Mouse (Mus musculus) lung, embryonic 16.5 days (tissue): ENCODE data around the gene Tti1. TPM values are rescaled to one million over a fixed set of nuclear protein-coding genes. Genes with fewer than 3 reads are reported as not detected.
A peak's percentile ranks its signal among the peaks of the same experiment; 100 is the strongest.

ENCODE experiments used
- ATAC-seq: fragments of 200-750 bp; cut with Nextera tagmentation; 2 replicates; pipeline ENCODE4 v1.8.0; 2017; ENCODE audit warnings: low read depth, mild to moderate bottlenecking, moderate library complexity
- H3K27ac ChIP-seq: fragments of 300-500 bp; sonication (generic); 2 replicates; pipeline ENCODE4 v1.5.1; 2014; ENCODE audit warnings: mild to moderate bottlenecking, control low read depth, low read length
- H3K27me3 ChIP-seq: fragments of 300-500 bp; sonication (generic); 2 replicates; pipeline ENCODE4 v1.6.1; 2014; ENCODE audit warnings: low read depth, low read length, mixed read lengths; ENCODE audit not compliant: control insufficient read depth, insufficient read depth
- H3K36me3 ChIP-seq: fragments of 300-500 bp; sonication (generic); 2 replicates; pipeline ENCODE4 v1.6.1; 2014; ENCODE audit warnings: low read length; ENCODE audit not compliant: control insufficient read depth, insufficient read depth
- H3K4me1 ChIP-seq: fragments of 300-500 bp; sonication (generic); replicated peaks from 2 replicates; pipeline ENCODE4 v1.6.1; 2014; ENCODE audit warnings: low read length, mixed read lengths; ENCODE audit not compliant: control insufficient read depth, insufficient read depth
- H3K4me2 ChIP-seq: fragments of 300-500 bp; sonication (generic); 2 replicates; pipeline ENCODE4 v1.6.1; 2014; ENCODE audit warnings: low read depth, low read length, control low read depth
- H3K4me3 ChIP-seq: fragments of 300-500 bp; sonication (generic); 2 replicates; pipeline ENCODE4 v1.5.1; 2014; ENCODE audit warnings: mild to moderate bottlenecking, low read length, control low read depth
- H3K9ac ChIP-seq: fragments of 300-500 bp; sonication (generic); 2 replicates; pipeline ENCODE4 v1.6.1; 2014; ENCODE audit warnings: low read length, control low read depth
- H3K9me3 ChIP-seq: fragments of 300-500 bp; sonication (generic); 2 replicates; pipeline ENCODE4 v1.6.1; 2016; ENCODE audit warnings: low read length; ENCODE audit not compliant: control insufficient read depth
- WGBS: fragments of 180-500 bp; shearing (Covaris S2); extraction: QIAGEN DNeasy Blood & Tissue Kit; methylation state at CpG from one replicate; pipeline ENCODE4 v1.1.7; 2014; 5-methylcytosine and 5-hydroxymethylcytosine counted together
- polyA plus RNA-seq: library from polyadenylated mRNA; unstranded; fragments of >200 nt; fragmentation: Nextera tagmentation; extraction: Ambion mirVana; gene quantifications from 2 replicates; pipeline ENCODE4 v1.2.1, GENCODE M21; 2015

Gene Tti1
- polyA plus RNA-seq, 1 experiment from 2014 or later = 25.7 TPM

DNA sequence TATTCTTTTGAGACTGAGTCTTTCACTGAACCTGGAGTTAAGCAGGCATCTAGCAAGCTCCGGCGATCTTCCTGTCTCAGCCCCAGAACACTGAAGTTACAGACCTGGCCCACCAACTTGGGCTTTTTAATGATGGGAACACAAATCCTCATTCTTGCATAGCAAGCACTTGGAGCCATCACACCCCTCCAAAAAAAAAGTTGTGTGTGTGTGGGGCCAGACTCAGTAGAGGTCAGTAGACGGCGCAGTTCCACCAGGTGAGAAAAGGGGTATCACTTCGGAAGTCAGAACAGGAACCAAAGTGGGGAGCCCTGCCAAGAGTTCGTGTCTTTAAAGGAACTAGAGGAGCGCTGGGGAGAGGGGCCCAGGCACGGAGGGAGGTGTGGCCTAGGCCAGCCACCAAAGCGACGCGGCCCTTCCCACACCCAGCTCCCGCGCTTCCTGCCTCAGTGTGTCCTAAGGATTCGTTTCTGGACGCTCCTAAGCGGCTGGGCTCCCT is 329 bp downstream of the Tti1 start:
- peak overlapping the region; percentile 87 for H3K27ac ChIP-seq

DNA sequence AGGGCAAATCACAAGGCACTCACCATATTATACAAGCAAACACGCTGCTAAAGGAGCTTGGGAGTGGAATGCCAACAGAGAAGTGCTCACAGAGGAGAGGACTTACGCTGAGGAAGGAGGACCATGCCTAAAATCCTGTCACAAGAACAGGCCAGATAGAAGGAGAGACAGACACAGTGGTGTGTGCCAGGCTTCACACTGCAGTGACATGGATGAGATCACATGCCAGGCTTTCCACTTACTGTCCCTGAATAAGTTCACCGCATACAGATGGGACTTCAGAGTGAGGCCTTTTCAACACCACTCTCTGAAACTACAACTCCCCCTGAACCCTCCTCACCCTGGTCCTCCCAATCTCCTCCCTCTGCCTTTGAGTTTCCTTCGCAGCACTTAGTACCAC is 10.9 kb downstream of the Tti1 start:
- ATAC-seq = no peak
- Histone ChIP-seq H3K9me3 (no peaks in the 10 kb centered on the region), H3K27ac (no peak overlapping the region), H3K27me3 (no peaks in the 10 kb centered on the region), H3K4me2 (no peak overlapping the region), H3K4me3 (no peak overlapping the region), H3K9ac (no peak overlapping the region), H3K4me1 (no peaks in the 10 kb centered on the region), H3K36me3 (no peaks in the 10 kb centered on the region)
- WGBS = 79% methylated on average over 4 of the region's 4 CpGs

More for the DNA sequence above, 329 bp downstream of the Tti1 start:
- H3K4me1 ChIP-seq = peaks cover 24% of the 10 kb centered on the region
- peak overlapping the region; percentile 67 for H3K4me3 ChIP-seq
- H3K36me3 ChIP-seq = no peaks in the 10 kb centered on the region
- 1% methylated on average over 16 of the region's 16 CpGs for WGBS
- H3K9ac ChIP-seq = peak overlapping the region; percentile 83
- no peaks in the 10 kb centered on the region for H3K9me3 ChIP-seq
- no peaks in the 10 kb centered on the region for H3K27me3 ChIP-seq
- ATAC-seq = no peak
- peak overlapping the region; percentile 70 for H3K4me2 ChIP-seq

- Histone ChIP-seq H3K27ac (no peak overlapping the region), H3K9ac (no peak overlapping the region), H3K9me3 (no peaks in the 10 kb centered on the region), H3K27me3 (no peaks in the 10 kb centered on the region), H3K4me2 (no peak overlapping the region), H3K36me3 (no peaks in the 10 kb centered on the region), H3K4me1 (no peaks in the 10 kb centered on the region), H3K4me3 (no peak overlapping the region)
- 79% methylated on average over 3 of the region's 3 CpGs for WGBS
- ATAC-seq = no peak
These were observed 15.6 kb downstream of the Tti1 start for GRCm38 (mm10) chr2:158012608-158013007.

DNA sequence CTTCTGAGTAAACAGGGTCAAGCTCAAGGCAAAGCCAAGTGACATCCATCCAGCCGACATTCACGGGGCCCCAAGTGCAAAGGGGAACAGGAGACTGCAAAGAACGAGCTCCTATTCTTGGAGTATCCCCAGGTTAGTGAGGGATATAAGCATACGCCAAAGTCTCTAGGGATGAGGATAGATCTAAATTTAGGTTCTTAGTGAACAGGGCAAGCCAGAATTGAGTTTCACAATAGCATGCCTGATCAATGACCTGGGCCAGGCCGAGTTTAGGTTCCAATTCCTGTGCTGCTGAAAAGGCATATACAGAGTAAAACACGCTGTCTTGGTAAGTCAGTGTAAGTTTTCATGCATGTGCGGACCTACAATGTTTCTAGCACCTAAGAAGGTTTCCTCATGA is 18.9 kb downstream of the Tti1 start:
- 75% methylated on average over 7 of the region's 7 CpGs for WGBS
- H3K9ac ChIP-seq = no peak overlapping the region
- H3K9me3 ChIP-seq = no peaks in the 10 kb centered on the region
- no peaks in the 10 kb centered on the region for H3K27me3 ChIP-seq
- no peak overlapping the region for H3K4me3 ChIP-seq
- no peaks in the 10 kb centered on the region for H3K4me1 ChIP-seq
- H3K36me3 ChIP-seq = peaks cover 3% of the 10 kb centered on the region
- no peak overlapping the region for H3K4me2 ChIP-seq
- ATAC-seq = no peak
- no peak overlapping the region for H3K27ac ChIP-seq

DNA sequence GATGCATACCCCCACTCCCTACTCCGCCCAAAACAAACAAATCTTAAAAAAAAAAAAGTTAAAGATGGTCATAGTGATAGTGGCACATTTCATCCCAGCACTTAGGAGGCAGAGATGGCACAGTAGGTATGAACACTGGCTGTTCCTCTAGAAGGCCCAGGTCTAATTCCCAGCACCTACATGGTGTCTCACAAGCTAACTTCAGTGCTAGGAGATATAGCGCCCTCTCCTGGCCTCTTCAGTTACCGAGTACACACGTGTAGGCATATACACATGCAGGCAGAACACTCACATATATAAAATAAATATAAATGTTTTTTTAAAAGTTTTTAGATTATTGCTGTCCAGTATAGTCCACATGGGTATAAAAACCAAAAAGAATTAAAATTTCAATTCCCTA is 22.6 kb downstream of the Tti1 start:
- no peaks in the 10 kb centered on the region for H3K9me3 ChIP-seq
- peaks cover 3% of the 10 kb centered on the region for H3K36me3 ChIP-seq
- no peak for ATAC-seq
- no peaks in the 10 kb centered on the region; the same call in 1 of the 2 replicates for H3K4me1 ChIP-seq
- H3K27me3 ChIP-seq = no peaks in the 10 kb centered on the region
- no peak overlapping the region for H3K9ac ChIP-seq
- no peak overlapping the region for H3K4me3 ChIP-seq
- WGBS = 93% methylated on average over 4 of the region's 4 CpGs
- H3K4me2 ChIP-seq = no peak overlapping the region
- H3K27ac ChIP-seq = no peak overlapping the region

GRCm38 (mm10) chr2:158004620-158005019 is 23.6 kb downstream of the Tti1 start:
- H3K4me1 ChIP-seq = no peaks in the 10 kb centered on the region; the same call in 1 of the 2 replicates
- peaks cover 3% of the 10 kb centered on the region for H3K36me3 ChIP-seq
- no peak overlapping the region for H3K9ac ChIP-seq
- H3K4me2 ChIP-seq = no peak overlapping the region
- WGBS = 48% methylated on average over 6 of the region's 6 CpGs
- H3K27ac ChIP-seq = peak overlapping the region; percentile 31; the same call in 1 of the 2 replicates
- no peak overlapping the region for H3K4me3 ChIP-seq
- ATAC-seq = peak; percentile 70
- H3K27me3 ChIP-seq = no peaks in the 10 kb centered on the region
- H3K9me3 ChIP-seq = no peaks in the 10 kb centered on the region

DNA sequence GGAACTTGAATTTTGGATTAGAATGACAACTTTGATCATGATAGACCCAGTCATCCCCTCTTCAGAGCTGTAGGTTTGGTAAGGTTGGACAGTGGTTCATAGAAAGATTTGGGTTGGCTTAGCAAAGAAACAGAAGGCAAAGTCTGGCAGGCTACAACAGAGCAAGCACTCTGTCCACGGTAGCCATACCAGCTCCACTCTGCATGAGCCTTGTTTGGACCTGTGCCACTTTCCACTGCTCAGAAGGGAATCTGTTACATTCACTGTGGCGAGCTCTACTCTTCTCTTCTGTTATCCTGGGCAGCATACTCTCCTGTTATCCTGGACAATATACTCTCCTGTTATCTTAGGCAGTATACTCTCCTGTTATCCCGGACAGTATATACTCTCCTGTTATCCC is 29.4 kb downstream of the Tti1 start:
- H3K4me1 ChIP-seq = no peaks in the 10 kb centered on the region; the same call in 1 of the 2 replicates
- WGBS = 76% methylated on average over 3 of the region's 3 CpGs
- H3K9me3 ChIP-seq = no peaks in the 10 kb centered on the region
- H3K27ac ChIP-seq = no peak overlapping the region
- H3K36me3 ChIP-seq = peaks cover 4% of the 10 kb centered on the region
- no peak overlapping the region for H3K4me2 ChIP-seq
- ATAC-seq = no peak
- no peak overlapping the region for H3K4me3 ChIP-seq
- no peak overlapping the region for H3K9ac ChIP-seq
- no peaks in the 10 kb centered on the region for H3K27me3 ChIP-seq

GRCm38 (mm10) chr2:157992501-157992900 is 35.7 kb downstream of the Tti1 start:
- Histone ChIP-seq H3K9ac (no peak overlapping the region), H3K27me3 (no peaks in the 10 kb centered on the region), H3K9me3 (no peaks in the 10 kb centered on the region), H3K27ac (no peak overlapping the region), H3K4me1 (no peaks in the 10 kb centered on the region), H3K36me3 (peaks cover 9% of the 10 kb centered on the region), H3K4me3 (no peak overlapping the region), H3K4me2 (no peak overlapping the region)
- no peak for ATAC-seq
- WGBS = 91% methylated on average over 4 of the region's 4 CpGs

GRCm38 (mm10) chr2:157991026-157991425 is 37.2 kb downstream of the Tti1 start:
- no peak for ATAC-seq
- no peaks in the 10 kb centered on the region for H3K9me3 ChIP-seq
- no peak overlapping the region for H3K4me3 ChIP-seq
- H3K9ac ChIP-seq = no peak overlapping the region
- WGBS = 55% methylated on average over 6 of the region's 6 CpGs
- no peak overlapping the region for H3K27ac ChIP-seq
- no peaks in the 10 kb centered on the region for H3K4me1 ChIP-seq
- H3K27me3 ChIP-seq = no peaks in the 10 kb centered on the region
- peaks cover 7% of the 10 kb centered on the region for H3K36me3 ChIP-seq
- H3K4me2 ChIP-seq = no peak overlapping the region

- H3K9ac ChIP-seq = no peak overlapping the region
- H3K9me3 ChIP-seq = no peaks in the 10 kb centered on the region
- no peak overlapping the region for H3K4me3 ChIP-seq
- no peaks in the 10 kb centered on the region for H3K27me3 ChIP-seq
- H3K36me3 ChIP-seq = peaks cover 4% of the 10 kb centered on the region
- no peak overlapping the region for H3K27ac ChIP-seq
- no peaks in the 10 kb centered on the region for H3K4me1 ChIP-seq
- no peak for ATAC-seq
- 79% methylated on average over 2 of the region's 2 CpGs for WGBS
- H3K4me2 ChIP-seq = no peak overlapping the region
These were observed 38.3 kb downstream of the Tti1 start for GRCm38 (mm10) chr2:157989946-157990345.
